Mouse (Mus musculus) bone marrow macrophage, adult 2 months (primary cell): ENCODE results near the gene Grm8.

Experiments
- CTCF ChIP-seq: IDR thresholded peaks from 2 replicates; pipeline ENCODE4 v1.5.1; 2012; ENCODE audit warnings: low read depth, mild to moderate bottlenecking, low read length, moderate library complexity
- POLR2A ChIP-seq: IDR thresholded peaks from 2 replicates; pipeline ENCODE4 v1.6.1; 2012; ENCODE audit warnings: mild to moderate bottlenecking, low read depth, low read length, borderline replicate concordance

- TF ChIP-seq CTCF (no peak), POLR2A (no peak)
Measured at GRCm38 (mm10) chr6:28160399-28160798, 25.4 kb upstream of the Grm8 start.
